Mouse (Mus musculus): ENCODE data around the gene D16Ertd472e.

GRCm38 (mm10) chr16:78576478-78577084 is at the start of gene D16Ertd472e:
- no peak for TF ChIP-seq CTCF (IDR thresholded peaks at IDR 0.05; ENCODE audit: control insufficient read depth, insufficient read depth, insufficient replicate concordance, low read depth, low read length)
- no peak for TF ChIP-seq POLR2A (IDR thresholded peaks at IDR 0.05; ENCODE audit: control insufficient read depth, low read depth, low read length)
